Mouse (Mus musculus) induced T-regulatory cell, adult 2 months (primary cell): ENCODE data around the gene Slc25a33.

ENCODE experiments used
- DNase-seq: peaks from one replicate; pipeline ENCODE4 v3.0.0-alpha.2; 2012; ENCODE audit warnings: low read depth

The Slc25a33 gene

GRCm38 (mm10) chr4:149696189-149696971 lies 77.7 kb downstream of the Slc25a33 start:
- peak; percentile 80 for DNase-seq
